Mouse (Mus musculus) C2C12 (cell line): ENCODE data around the gene Tmem121.

ENCODE experiments used
- CTCF ChIP-seq: IDR thresholded peaks from one replicate; pipeline ENCODE4 v1.5.1; 2011; ENCODE audit not compliant: control insufficient read depth, insufficient read depth, insufficient read length
- MYOG ChIP-seq: IDR thresholded peaks from one replicate; pipeline ENCODE4 v1.6.1; 2011; ENCODE audit not compliant: control insufficient read depth, insufficient read length; ENCODE audit errors: extremely low read depth
- USF1 ChIP-seq: IDR thresholded peaks from one replicate; pipeline ENCODE4 v1.6.1; 2011; ENCODE audit warnings: low read depth, mild to moderate bottlenecking, control low read depth, moderate library complexity

DNA sequence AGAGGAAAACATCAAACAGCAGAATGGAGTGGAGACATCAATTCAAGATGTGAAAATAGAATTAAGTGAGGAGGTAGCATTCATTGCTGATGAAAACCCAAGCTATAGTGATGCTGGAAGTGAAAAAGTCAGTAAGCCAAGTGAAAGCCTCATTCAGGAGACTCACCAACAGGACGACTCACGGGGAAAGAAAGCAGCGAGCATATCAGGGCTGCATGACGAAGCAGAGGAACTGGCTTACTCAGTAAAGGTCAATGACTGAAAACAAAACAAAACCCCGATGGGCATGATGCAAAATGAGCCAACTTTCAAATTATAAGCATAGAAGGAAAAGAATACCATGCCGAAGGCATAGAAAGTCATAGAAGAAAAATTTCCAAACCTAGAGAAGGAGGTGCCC is 22.0 kb downstream of the Tmem121 start:
- TF ChIP-seq CTCF (no peak), USF1 (no peak), MYOG (no peak)
